Mouse (Mus musculus) lung, postnatal 10 days (tissue): ENCODE measurements around the gene Dlx3.

Experiments used
- DNase-seq: peaks from one replicate; pipeline ENCODE4 v3.0.0; 2021

Dlx3 gene

DNA sequence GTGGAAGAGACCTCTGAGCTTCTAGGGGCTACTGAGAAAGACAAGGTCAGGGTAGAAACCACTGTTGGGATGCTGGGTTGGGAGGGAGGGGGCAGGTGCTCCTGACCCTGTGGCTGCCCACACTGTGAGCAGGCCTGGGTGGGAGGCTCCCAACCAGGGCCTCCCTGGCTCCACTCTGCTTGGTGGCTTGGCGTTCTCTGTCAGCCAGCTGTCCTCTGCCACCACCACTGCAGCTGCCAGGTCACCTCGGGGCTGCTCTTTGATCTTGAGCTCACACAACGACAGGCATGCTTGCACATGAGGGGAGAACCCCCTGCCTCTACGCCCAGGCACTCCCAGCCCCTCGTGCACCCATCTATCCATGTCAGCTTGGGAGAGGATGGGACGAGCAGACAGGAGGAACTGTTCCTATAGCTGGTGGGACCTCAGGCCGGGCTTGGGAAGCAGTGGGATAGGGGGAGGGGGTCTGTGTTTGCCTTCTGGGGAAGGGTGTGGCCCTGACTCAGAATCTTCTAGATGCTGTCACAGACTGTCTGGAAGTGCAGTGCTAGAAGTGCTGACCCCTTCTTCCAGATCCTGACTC is 5.5 kb downstream of the Dlx3 start:
- no peak for DNase-seq

- peak; percentile 64 for DNase-seq
These were observed 6.6 kb downstream of the Dlx3 start for GRCm38 (mm10) chr11:95126272-95127245.

DNA sequence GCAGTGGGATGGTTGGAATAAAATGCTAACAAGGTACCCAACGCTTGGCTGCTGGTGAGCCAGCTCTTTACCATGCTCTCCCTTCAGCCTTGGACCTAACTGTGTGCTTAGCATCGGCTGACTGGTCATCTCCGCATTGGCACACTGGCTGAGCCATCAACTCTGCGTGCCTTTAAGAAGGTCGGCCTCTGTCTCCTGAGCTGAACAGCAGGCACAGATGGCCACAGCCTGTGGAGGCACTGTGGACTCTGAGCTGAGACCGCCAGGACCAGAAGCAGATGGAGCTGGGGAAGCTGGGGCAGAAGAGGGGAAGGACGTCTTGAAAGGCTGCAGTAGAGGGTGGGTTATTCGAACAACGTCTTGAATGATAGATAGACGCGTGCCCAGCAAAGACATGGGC is 8.4 kb downstream of the Dlx3 start:
- no peak for DNase-seq

GRCm38 (mm10) chr11:95130668-95131252 is 10.8 kb downstream of the Dlx3 start:
- no peak for DNase-seq

- DNase-seq = no peak
These were observed 13.4 kb downstream of the Dlx3 start for GRCm38 (mm10) chr11:95133321-95133720.

DNA sequence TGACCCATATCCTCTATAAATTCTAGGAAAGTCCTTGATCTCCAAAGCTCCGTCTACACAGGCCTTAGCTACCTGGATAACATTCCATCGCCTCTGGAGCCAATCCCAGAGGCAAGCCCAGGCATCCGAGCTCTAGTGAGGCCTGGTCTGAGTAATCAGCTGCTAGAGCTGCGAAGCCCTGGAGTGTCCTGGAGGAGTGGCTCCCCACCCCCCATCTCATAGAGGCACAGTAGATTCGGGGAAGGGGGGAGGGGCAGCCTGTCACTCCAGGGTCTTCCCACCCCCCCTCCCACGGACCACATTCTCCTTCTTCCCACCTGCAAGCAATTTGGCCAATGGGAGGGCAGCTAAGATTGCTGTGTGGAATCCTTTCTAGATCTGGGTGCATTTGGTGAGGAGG is 17.4 kb downstream of the Dlx3 start:
- no peak for DNase-seq

GRCm38 (mm10) chr11:95139871-95140270 is 20.0 kb downstream of the Dlx3 start:
- DNase-seq = no peak

- no peak for DNase-seq
These were observed 22.3 kb downstream of the Dlx3 start for GRCm38 (mm10) chr11:95142258-95142657.

GRCm38 (mm10) chr11:95142980-95143575 is 23.2 kb downstream of the Dlx3 start:
- DNase-seq = peak; percentile 59

DNA sequence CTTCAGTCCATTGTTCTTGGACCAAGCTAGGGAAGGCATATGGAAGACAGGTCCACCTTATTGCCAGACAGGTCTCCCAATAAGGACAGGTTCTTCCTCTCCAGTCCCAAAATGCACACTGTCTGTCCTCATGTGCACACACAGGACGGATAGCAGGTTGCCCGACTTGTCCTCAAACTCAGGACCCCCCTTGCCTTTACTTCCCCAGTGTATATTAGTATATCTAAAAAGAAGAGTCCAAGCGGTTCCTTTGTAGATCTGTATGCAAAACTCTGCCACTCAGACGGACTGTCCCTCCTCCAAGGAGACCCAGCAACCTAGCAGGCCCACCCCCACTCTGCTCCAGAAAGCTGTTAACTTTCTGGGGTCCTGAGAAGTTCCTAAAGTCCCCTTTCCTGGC is 23.7 kb downstream of the Dlx3 start:
- DNase-seq = no peak

- DNase-seq = no peak
These were observed 24.4 kb downstream of the Dlx3 start for GRCm38 (mm10) chr11:95144091-95144945.

DNA sequence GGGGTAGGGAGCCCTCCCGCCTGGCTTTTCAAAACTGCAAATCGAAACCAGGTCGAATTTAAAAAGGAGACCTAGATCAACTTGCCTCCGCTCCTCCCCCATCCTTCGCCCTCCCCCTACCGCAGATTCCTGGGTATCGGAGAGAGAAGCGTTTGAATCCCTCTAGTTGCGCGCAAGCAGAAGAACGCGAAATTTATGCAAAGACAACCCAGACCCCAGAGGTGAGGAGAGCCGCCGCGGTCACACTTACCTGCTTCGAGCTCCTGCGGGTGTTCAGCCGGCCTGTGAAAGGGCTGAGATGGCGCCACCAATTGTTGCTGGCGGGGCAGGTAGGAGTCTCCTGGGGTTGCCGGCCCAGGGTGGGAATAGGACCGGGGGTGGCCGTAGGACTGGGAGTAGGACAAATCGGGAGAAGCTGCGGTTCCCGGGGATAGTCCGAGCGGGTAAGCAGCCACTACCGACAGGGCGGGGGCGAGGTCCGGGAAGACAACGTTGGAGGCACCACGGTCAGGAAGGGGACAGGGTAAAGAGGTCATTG is 25.1 kb downstream of the Dlx3 start:
- DNase-seq = no peak

DNA sequence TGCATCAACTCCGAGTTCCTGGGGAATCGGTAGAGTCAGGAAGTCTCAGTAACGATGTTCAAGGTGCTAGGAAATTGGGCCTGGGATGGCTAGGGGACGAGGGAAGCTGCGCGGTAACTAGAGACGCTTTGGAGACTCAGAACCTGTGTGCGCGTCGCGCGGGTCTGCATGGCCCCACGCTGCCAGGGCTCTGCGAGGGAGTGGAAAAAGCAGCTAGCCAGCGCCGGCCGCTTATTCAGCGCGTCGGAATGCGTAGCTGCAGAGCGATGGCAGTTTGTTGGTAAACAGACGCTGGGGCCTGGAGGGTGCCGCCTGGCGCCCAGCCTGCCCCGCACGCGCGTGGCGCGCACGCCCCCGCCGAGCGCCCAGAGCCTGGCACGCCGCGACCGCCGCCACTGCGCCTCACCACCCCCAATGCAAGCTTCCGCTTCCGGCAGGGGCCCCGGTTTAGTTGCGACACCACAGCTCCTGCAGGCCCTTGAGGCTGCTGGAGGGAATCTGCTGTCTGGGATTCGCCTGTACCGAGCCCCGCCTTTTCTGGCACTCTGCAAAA is 26.0 kb downstream of the Dlx3 start, which contains the start of gene Dlx4:
Gene Dlx4 (minus strand): TSS at position 413 of the 553 bp plus-strand sequence.
- peak; percentile 71 for DNase-seq

GRCm38 (mm10) chr11:95148754-95149153 is 28.8 kb downstream of the Dlx3 start:
- DNase-seq = no peak

GRCm38 (mm10) chr11:95149462-95150268 is 29.7 kb downstream of the Dlx3 start:
- DNase-seq = no peak

DNA sequence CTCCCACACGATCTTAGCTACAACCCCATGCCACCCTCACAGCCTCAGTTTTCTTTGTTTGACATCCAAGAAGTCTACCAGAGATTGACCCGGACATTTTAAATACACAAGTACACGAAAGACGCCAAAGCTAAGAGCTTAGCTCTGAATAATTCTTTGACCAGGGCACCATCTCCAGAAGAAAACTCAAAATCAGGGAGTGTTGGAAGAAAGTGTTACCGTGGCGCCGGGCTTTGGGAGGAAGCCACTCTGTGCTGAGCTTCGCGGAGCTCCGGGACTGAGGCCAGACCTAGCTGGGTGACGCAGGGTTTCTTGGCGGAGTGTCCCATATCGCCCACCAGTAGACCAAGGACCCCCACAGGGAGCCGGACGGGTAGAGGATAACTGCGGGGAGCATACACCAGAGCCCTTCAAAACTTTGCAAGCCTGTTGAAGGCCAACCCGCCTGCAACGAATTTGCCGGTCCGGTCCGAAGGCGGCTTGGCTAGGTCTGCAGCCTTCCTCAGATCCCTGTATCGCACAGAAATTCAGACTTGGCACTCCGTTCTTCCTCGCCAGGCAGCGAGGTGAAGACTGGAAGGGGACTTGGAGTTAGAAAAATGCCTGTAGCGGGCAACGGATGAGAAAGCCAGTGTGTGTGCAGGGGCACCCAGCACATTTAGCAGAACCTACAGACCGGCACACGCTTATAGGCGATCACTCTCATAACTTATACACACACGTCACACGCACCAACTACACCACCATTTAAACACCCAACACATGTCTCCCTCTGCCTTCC is 30.5 kb downstream of the Dlx3 start:
- DNase-seq = peak; percentile 40

DNA sequence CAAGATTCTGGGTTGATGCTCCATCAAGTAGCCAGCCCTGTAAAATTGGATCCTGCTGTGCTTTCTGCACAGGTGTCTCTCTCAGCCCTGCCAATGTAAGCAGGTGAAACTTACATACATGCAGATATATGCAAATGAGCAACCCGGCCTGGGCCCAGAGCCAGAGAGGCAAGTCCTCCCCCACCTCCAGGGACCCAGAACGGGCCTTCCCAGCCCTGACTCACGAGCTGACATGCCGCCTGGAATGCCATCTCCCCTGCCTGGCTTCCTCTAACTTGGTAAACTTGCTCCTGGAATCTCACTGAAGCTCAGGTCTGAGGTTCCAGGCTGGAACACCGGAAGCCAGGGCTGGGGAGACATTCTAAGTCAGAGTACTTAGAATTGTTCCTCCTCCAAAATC is 33.2 kb downstream of the Dlx3 start:
- DNase-seq = no peak

DNA sequence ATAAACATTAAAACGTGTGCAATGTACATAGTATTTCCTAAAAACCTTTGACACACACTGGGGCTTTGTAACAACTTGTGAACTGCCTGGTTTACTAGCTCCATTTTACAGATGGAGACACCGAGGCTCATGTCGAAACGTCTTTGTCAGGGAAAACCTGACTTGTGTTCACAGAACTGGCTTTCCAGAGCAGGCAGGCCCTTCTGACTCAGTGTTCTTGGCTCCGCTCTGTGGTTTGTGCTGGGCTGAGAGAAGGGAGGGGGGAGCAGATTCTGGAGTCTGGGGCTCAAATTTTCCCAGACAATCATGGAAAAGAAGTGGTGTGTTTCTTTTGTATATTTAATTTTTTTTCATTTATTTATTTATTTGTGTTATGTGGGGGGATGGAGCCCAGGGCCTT is 33.8 kb downstream of the Dlx3 start:
- DNase-seq = no peak

GRCm38 (mm10) chr11:95155511-95155910 is 35.6 kb downstream of the Dlx3 start:
- no peak for DNase-seq

DNA sequence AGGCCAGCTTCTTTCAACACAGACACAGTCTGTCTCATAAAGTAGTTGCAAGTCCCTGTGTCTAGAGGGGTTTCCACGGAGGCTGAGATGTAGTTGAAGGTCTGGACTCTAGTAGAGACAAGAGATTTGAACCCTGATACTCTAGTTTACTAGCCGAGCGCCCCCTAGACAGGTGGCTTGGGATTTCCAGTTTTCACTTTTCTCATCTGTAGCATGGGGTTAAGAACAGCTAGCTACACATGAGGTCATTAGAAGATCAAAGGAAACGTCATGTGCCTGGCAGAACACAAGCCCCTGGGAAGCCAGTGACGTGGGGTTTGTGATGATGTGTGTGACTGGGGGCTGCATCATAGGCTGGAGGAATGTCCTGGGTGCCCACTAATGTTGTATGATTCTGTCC is 37.4 kb downstream of the Dlx3 start:
- no peak for DNase-seq
